Mouse (Mus musculus) kidney, embryonic 16.5 days (tissue): ENCODE results near the gene Nit1. TPM values are rescaled to one million over a fixed set of nuclear protein-coding genes. Genes with fewer than 3 reads are reported as not detected.

Experiments used
- ATAC-seq: fragments of 200-750 bp; cut with Nextera tagmentation; 2 replicates; pipeline ENCODE4 v1.8.0; 2017; ENCODE audit warnings: moderate TSS enrichment; ENCODE audit not compliant: low FRiP score, low TSS enrichment
- H3K27ac ChIP-seq: fragments of 300-500 bp; sonication (generic); 2 replicates; pipeline ENCODE4 v1.5.1; 2014; ENCODE audit warnings: low read length
- H3K27me3 ChIP-seq: fragments of 300-500 bp; sonication (generic); 2 replicates; pipeline ENCODE4 v1.6.1; 2014; ENCODE audit warnings: low read length, control low read depth, mixed read lengths; ENCODE audit not compliant: insufficient read depth
- H3K36me3 ChIP-seq: fragments of 300-500 bp; sonication (generic); 2 replicates; pipeline ENCODE4 v1.6.1; 2014; ENCODE audit warnings: low read length, control low read depth, mixed read lengths; ENCODE audit not compliant: insufficient read depth
- H3K4me1 ChIP-seq: fragments of 300-500 bp; sonication (generic); 2 replicates; pipeline ENCODE4 v1.6.1; 2014; ENCODE audit warnings: low read length, control low read depth, mixed read lengths; ENCODE audit not compliant: insufficient read depth
- H3K4me2 ChIP-seq: fragments of 300-500 bp; sonication (generic); replicated peaks from 2 replicates; pipeline ENCODE4 v1.6.1; 2014; ENCODE audit warnings: low read depth, low read length
- H3K4me3 ChIP-seq: fragments of 300-500 bp; sonication (generic); 2 replicates; pipeline ENCODE4 v1.5.1; 2014; ENCODE audit warnings: mild to moderate bottlenecking, low read length
- H3K9ac ChIP-seq: fragments of 300-500 bp; sonication (generic); replicated peaks from 2 replicates; pipeline ENCODE4 v1.6.1; 2014; ENCODE audit warnings: low read length
- H3K9me3 ChIP-seq: fragments of 300-500 bp; sonication (generic); 2 replicates; pipeline ENCODE4 v1.6.1; 2016; ENCODE audit warnings: low read length, control low read depth
- WGBS: fragments of 180-500 bp; shearing (Covaris S2); extraction: QIAGEN DNeasy Blood & Tissue Kit; methylation state at CpG from one replicate; pipeline ENCODE4 v1.1.7; 2014; 5-methylcytosine and 5-hydroxymethylcytosine counted together
- polyA plus RNA-seq: library from polyadenylated mRNA; unstranded; fragments of >200 nt; fragmentation: Nextera tagmentation; extraction: Ambion mirVana; gene quantifications from 2 replicates; pipeline ENCODE4 v1.2.1, GENCODE M21; 2015

The Nit1 gene
- polyA plus RNA-seq: 60.6 and 63.3 TPM in 2 replicates

DNA sequence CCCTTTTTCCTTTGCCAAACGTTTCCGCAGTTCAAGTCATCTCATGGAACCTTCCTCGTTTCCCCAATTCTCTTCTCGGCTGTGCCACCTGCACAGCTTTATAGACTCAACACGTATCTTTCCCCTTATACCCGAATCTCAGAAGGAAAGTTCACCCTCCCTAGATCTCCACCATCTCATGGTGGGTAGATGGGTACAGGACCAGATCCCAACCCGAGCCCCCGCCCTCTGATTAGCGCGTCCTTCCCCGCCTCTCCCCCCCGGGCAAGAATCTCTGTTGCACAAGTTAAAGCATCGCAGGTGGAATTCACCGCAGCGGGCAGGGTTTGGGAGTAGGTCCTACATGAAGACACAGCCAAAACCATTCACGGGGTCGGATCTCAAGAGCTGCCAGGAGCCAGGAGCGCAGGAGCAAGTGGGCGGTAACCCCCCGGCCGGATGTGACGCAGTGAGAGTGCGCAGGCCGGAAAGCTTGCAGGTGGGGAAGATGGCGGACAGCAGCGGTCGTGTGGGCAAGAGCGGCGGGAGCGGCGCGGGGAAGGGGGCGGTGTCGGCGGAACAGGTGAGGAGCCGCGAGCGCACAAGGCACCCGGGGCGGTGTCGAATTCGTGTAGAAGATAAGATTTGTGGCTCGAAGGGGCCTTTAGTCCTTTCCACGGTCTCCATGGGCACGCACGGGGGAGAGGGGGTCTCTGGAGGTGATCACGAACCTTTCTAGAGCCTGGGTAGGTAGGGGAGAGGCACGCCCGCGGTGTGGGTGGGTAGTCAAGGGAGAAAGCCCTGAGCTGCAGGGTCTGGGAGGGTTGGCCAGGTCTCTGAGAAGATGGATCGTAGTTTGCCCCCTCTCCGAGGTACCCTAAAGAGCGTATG, at the start of gene Nit1, which contains the start of gene Pfdn2:
Gene Nit1 (minus strand): TSS at position 422 of the 870 bp plus-strand sequence.
Gene Pfdn2 (plus strand): TSS at position 446 of the 870 bp plus-strand sequence.
- peak; percentile 90 for ATAC-seq
- no peaks in the 10 kb centered on the region for H3K9me3 ChIP-seq
- peak within 1 kb of the TSS; percentile 81 for H3K9ac ChIP-seq
- H3K27ac ChIP-seq: peak within 1 kb of the TSS; percentile 65
- peaks cover 23% of the 10 kb centered on the region for H3K36me3 ChIP-seq
- H3K4me1 ChIP-seq: peaks cover 21% of the 10 kb centered on the region
- H3K4me2 ChIP-seq: peak within 1 kb of the TSS; percentile 66
- peak within 1 kb of the TSS; percentile 90 for H3K4me3 ChIP-seq
- under 1% methylated on average over 50 of the region's 53 CpGs for WGBS
- no peaks in the 10 kb centered on the region for H3K27me3 ChIP-seq

DNA sequence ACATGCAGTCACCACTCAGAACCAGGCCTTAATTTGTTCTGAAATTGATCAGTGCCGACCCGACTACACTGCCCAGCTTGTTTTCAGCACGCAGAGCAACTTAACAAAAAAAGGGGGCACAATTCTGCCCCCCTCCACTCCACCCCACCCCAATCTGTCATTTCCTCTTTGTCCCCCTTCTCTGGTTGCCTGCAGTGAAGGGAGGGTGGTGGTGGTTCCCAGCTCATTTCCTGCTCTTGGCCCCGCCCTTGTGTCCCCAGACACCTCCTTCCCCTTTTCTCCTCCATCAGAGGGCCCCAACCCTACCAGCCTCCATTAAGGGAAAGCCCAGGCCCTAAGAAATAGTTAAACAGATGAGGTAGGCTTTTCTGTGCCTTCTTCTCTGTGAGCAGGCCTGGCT, 44.7 kb upstream of the Nit1 start:
- no peak overlapping the region for H3K9ac ChIP-seq
- no peaks in the 10 kb centered on the region for H3K27me3 ChIP-seq
- no peaks in the 10 kb centered on the region for H3K36me3 ChIP-seq
- H3K27ac ChIP-seq: no peak overlapping the region
- 70% methylated on average over 4 of the region's 4 CpGs for WGBS
- H3K4me1 ChIP-seq: no peaks in the 10 kb centered on the region
- H3K9me3 ChIP-seq: no peaks in the 10 kb centered on the region
- H3K4me3 ChIP-seq: no peak overlapping the region
- no peak overlapping the region for H3K4me2 ChIP-seq
- no peak for ATAC-seq

DNA sequence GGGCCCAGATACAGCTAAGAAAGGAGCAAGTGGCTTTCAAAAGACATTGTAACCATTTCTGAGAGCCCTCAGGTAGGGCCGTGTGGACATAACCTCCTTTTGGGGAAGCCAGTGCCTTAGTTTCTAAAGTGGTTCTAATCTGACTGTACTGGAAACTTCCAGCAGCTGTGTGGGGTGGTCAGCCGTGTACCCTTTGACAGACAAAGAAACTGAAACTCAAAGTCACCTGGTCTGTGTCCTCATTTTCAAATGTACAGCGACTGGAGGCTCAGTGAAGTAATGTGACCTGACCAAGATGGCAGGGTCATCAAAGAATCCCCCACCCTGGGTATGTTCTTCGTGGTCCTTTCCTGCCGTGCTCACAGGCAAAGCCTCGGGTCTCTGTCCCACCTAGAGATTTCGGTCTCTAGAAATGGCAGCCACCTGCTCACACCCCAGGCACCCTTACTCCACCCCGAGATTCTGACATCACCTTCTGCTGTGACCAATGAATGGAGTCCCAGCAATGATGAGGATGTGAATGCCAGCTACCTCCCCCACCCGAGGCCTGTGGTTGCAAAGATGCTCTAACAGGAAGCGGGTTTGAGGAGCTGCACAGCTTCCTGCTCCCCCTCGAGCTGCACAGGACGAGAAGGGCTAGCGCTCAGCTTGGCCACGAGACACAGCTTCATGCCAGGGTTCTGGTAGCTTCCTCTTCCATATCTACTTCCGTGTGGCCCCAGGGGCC, 43.1 kb upstream of the Nit1 start, which contains the start of gene Arhgap30:
Gene Arhgap30 (plus strand): TSS at position 579 of the 727 bp plus-strand sequence.
- no peak for ATAC-seq
- WGBS: 77% methylated on average over 15 of the region's 15 CpGs
- no peak within 1 kb of the TSS for H3K27ac ChIP-seq

DNA sequence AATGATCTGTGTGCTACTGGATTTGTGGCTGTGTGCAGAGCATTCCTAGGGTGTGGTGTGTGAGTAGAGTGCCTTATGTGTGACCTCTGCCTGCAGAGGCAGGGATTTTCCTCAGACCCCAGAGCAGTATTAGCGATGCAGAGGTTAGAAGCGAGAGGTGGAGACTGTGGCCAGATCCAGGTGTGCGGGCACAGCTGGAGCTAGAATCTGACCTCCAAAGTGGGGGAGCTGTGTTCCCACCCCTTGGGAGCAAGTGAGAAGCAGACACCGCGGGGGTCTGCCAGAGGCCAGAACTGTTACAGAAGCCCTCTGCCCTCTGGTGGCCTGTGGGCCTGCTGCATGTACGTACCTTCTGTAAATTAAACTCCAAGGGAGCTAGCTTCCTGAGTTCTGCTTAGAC, 41.7 kb upstream of the Nit1 start:
- H3K27ac ChIP-seq: no peak overlapping the region
- 31% methylated on average over 6 of the region's 6 CpGs for WGBS
- no peak overlapping the region for H3K4me2 ChIP-seq
- H3K36me3 ChIP-seq: no peaks in the 10 kb centered on the region
- H3K27me3 ChIP-seq: no peaks in the 10 kb centered on the region
- no peak overlapping the region for H3K9ac ChIP-seq
- H3K4me1 ChIP-seq: no peaks in the 10 kb centered on the region
- H3K4me3 ChIP-seq: no peak overlapping the region
- peak; percentile 19; the same call in 1 of the 2 replicates for ATAC-seq
- no peaks in the 10 kb centered on the region for H3K9me3 ChIP-seq

More for the DNA sequence above, 43.1 kb upstream of the Nit1 start, which contains the start of gene Arhgap30:
- Histone ChIP-seq H3K4me1 (no peaks in the 10 kb centered on the region), H3K4me3 (no peak within 1 kb of the TSS), H3K27me3 (no peaks in the 10 kb centered on the region), H3K4me2 (no peak within 1 kb of the TSS), H3K36me3 (no peaks in the 10 kb centered on the region), H3K9me3 (no peaks in the 10 kb centered on the region), H3K9ac (no peak within 1 kb of the TSS)

DNA sequence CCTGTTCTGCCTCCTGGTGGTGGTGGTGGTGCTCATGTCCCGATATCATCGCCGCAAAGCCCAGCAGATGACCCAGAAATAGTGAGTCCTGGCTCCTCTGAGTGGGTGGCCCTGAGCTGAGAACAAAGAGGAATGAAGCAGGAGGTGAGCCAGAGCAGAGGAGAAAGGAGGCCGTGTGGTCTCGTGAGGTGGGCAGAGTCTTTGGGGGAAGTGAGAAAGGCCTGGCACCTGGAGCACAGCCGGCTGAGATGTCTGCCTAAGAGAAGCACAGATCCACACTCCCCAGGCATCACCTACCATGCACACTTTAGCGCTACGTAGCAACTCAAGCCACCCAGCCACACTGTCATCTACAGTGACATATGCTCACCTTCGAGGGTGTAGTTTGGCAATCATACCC, 39.7 kb upstream of the Nit1 start:
- Histone ChIP-seq H3K4me1 (0 out of 2 replicates have a peak, but pooled peaks cover 2% of the 10 kb centered on the region), H3K9ac (no peak overlapping the region), H3K36me3 (no peaks in the 10 kb centered on the region), H3K27ac (no peak overlapping the region), H3K9me3 (no peaks in the 10 kb centered on the region), H3K4me3 (no peak overlapping the region), H3K4me2 (no peak overlapping the region), H3K27me3 (peaks cover 2% of the 10 kb centered on the region; the same call in 1 of the 2 replicates)
- ATAC-seq: no peak
- 68% methylated on average over 9 of the region's 9 CpGs for WGBS

DNA sequence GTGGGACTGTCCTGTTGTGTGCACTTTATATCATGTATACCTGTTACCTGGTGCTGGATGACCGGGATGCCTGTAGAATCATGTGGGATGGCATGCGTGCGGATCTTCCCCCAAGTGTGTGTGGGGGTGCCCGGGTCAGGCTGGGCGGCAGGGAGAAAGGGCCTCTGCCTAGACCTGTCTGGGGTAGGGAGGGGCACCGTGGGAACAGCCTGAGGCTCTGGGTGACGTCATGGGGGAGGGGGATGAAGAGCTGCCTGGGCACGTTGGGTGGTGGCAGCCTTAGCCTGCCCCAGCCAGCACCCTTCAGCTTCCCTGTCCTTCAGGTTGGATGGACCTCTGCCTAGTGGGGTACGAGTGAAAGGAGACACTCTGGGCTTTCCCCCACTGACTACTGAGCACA, 38.9 kb upstream of the Nit1 start:
- Histone ChIP-seq H3K4me1 (0 out of 2 replicates have a peak, but pooled peaks cover 7% of the 10 kb centered on the region), H3K9me3 (no peaks in the 10 kb centered on the region), H3K9ac (no peak overlapping the region), H3K4me3 (no peak overlapping the region), H3K4me2 (no peak overlapping the region), H3K27me3 (peaks cover 3% of the 10 kb centered on the region; the same call in 1 of the 2 replicates), H3K36me3 (no peaks in the 10 kb centered on the region), H3K27ac (no peak overlapping the region)
- 66% methylated on average over 9 of the region's 9 CpGs for WGBS
- ATAC-seq: no peak

DNA sequence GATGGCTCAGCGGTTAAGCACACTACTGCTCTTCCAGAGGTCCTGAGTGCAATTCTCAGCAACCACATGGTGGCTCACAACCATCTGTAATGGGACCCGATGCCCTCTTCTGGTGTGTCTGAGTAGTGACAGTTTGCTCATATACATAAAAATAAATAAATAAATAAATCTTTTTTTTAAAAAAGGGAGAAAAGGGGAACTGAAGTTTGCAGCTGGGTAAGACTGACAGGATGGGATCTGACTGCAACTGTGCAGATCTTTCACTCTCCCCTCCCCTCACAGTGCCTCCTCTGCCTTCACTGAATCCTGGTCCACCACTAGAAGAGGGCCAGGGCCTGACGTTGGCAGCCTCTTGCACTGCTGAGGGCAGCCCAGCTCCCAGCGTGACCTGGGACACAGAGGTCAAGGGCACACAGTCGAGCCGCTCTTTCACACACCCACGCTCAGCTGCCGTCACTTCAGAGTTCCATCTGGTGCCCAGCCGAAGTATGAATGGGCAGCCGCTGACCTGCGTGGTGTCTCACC, 36.7 kb upstream of the Nit1 start:
- Histone ChIP-seq H3K4me2 (no peak overlapping the region), H3K27ac (no peak overlapping the region), H3K4me1 (0 out of 2 replicates have a peak, but pooled peaks cover 7% of the 10 kb centered on the region), H3K36me3 (no peaks in the 10 kb centered on the region), H3K4me3 (no peak overlapping the region), H3K9me3 (no peaks in the 10 kb centered on the region), H3K27me3 (peaks cover 3% of the 10 kb centered on the region; the same call in 1 of the 2 replicates), H3K9ac (no peak overlapping the region)
- 80% methylated on average over 11 of the region's 11 CpGs for WGBS
- ATAC-seq: no peak

DNA sequence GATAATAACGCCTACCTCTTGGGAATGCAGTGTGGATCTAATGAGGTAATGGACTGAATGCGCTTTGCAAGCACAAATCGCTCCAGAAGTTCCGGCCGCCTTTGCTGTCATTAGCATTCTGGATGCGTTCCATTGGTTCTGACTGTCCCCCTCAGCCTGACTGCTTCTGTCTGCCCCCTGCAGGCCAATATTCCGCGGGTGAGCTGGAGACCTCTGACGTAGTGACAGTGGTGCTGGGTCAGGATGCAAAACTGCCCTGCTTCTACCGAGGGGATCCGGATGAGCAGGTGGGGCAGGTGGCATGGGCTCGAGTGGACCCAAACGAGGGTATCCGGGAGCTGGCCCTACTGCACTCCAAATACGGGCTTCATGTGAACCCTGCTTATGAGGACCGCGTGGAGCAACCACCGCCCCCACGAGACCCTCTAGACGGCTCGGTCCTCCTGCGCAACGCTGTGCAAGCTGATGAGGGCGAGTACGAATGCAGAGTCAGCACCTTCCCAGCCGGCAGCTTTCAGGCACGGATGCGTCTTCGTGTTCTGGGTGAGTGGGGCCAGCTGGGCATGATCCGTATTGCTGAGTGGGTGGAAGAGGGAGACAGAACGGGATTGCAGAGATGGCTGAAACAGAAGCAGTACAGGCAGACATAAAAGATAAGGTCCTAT, 34.6 kb upstream of the Nit1 start:
- H3K9ac ChIP-seq: peak overlapping the region; percentile 36; the same call in 1 of the 2 replicates
- H3K4me1 ChIP-seq: peaks cover 13% of the 10 kb centered on the region
- WGBS: 2% methylated on average over 31 of the region's 31 CpGs
- no peaks in the 10 kb centered on the region for H3K9me3 ChIP-seq
- H3K4me3 ChIP-seq: peak overlapping the region; percentile 28
- peak overlapping the region; percentile 54 for H3K4me2 ChIP-seq
- H3K36me3 ChIP-seq: no peaks in the 10 kb centered on the region
- ATAC-seq: peak; percentile 74
- H3K27ac ChIP-seq: no peak overlapping the region
- H3K27me3 ChIP-seq: peaks cover 3% of the 10 kb centered on the region; the same call in 1 of the 2 replicates

DNA sequence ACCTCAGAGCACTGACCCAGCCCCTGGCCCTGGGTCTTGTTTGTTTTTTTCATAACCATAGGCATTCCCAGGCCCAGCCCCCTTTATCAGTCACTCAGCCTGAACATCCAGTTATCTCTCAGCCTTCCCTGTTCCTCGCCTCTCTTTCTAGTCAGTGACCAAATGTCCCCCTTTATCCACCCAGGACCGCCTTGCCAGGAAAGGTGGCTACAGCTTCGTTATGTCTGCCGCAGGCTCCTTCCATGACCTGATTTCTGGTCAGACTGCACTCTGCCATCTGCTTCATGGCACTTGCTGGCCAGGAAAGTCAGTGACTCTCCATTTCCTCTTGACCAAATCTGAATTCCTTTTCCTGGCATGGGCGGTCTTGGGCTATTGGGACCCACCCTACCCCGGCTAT, 32.9 kb upstream of the Nit1 start:
- H3K9me3 ChIP-seq: no peaks in the 10 kb centered on the region
- no peak overlapping the region for H3K4me2 ChIP-seq
- H3K4me1 ChIP-seq: peaks cover 21% of the 10 kb centered on the region
- no peak for ATAC-seq
- 84% methylated on average over 6 of the region's 6 CpGs for WGBS
- H3K4me3 ChIP-seq: no peak overlapping the region
- peaks cover 3% of the 10 kb centered on the region; the same call in 1 of the 2 replicates for H3K27me3 ChIP-seq
- H3K36me3 ChIP-seq: no peaks in the 10 kb centered on the region
- H3K27ac ChIP-seq: no peak overlapping the region
- no peak overlapping the region for H3K9ac ChIP-seq
